Mouse (Mus musculus): Measurements from ENCODE around the gene Pcnx.

DNA sequence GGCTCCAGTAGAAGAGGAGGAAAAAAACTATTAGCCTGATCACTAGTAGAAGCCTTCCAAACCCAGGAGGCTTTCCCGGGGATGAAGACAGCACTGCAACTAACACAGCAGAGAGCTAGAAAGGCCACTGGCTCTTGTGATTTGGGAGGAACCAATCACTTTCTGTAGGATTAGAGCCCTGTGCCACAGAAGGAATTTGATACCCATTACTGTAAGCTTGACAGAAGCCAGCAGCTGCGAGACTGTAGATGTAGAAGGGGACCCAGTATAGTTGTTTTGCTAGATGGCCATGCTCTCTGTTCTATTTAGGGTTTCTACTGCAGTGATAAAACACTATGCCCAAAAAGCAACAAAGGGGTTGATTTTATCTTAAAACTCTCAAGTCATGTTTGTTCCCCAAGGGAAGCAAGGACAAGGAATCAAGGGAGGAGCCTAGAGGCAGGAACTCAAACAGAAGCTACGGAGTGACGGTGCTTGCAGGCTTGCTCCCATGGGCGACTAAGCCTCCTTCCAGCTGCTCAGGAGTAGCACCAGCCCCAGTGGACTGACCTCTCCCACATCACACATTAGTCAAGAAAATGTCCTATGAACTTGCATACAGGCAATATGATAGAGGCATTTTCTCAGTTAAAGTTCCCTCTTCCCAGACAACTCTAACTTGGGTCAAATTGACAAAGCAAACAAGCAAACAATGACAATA lies 27.6 kb upstream of the Pcnx start:
- TF ChIP-seq CTCF (IDR thresholded peaks at IDR 0.05; ENCODE audit: insufficient read depth, low read depth, low read length) (no peak), POLR2A (IDR thresholded peaks at IDR 0.05; ENCODE audit: insufficient read depth, low read depth, low read length) (no peak)
